Mouse (Mus musculus) embryonic fibroblast, embryonic 13.5 days (primary cell): ENCODE results near the gene Ccnjl.

Experiments
- CTCF ChIP-seq: IDR thresholded peaks from 2 replicates; pipeline ENCODE4 v1.5.1; 2011; ENCODE audit warnings: mild to moderate bottlenecking, control low read depth, low read length, moderate library complexity, borderline replicate concordance; ENCODE audit not compliant: insufficient read depth
- POLR2A ChIP-seq: IDR thresholded peaks from 2 replicates; pipeline ENCODE4 v1.6.1; 2011; ENCODE audit warnings: low read depth, mild to moderate bottlenecking, control low read depth, low read length, moderate library complexity

DNA sequence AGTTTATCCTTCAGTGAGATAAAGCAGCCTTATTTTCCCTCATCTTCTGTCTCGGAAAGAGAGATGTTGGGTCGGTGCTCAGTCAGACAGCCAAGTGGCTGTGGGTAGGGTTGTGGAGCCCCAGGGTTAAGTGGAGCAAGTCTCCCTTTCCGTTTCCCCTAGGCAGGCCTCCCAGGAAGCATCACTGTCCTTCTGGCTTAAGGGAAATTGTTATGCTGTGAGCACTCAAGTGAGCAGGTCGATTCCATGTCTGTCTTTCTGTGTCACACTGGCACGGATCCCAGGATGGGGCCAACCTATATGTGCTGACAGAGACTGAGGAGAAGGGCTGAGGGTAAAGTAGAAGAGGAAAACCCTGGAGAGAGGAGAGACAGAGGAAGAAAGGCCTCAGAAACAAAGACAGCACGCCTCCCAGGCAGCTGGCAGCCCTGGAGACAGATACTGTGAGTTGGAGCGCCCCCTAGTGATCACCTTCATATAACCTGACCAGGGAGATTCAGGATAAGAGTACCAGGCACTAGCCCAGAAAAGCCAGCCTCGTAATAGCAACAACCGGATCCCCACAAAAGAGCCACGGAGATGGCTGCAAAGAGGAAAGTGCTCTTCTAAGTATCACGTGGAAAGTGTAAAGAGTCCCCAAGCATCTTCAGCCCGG lies 84.4 kb downstream of the Ccnjl start:
- TF ChIP-seq CTCF (peak; percentile 53), POLR2A (no peak)
